Mouse (Mus musculus): ENCODE data around the gene 3830417A13Rik. TPM values are rescaled to one million over a fixed set of nuclear protein-coding genes. Genes with fewer than 3 reads are reported as not detected.

3830417A13Rik gene
- not detected for total RNA-seq (2021)
- polyA plus RNA-seq (2012; rRNA removed), result not detected in 2 replicates
- long read RNA-seq, result 0 reads

DNA sequence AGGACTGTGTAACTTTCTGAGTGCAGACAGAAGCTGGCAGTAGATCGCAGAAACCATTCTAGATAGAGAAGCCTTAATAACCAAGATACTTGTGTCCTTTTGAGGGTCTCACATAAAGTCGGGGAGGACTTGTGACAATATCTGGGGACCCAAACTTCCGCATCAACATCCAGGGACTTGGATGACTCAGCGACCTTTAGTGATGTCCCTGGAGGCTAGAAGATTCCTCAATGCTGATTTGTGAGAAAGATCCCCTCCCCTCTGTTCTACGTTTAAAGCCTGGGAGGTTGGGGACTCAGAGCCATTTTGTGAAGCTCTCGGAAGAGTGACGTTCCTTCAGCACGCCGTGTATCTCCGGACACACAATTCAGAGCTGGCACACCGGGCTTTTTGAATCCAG lies at the start of gene 3830417A13Rik:
Gene 3830417A13Rik (plus strand): TSS at position 301 of the 400 bp plus-strand sequence.
- Histone ChIP-seq H3K27ac (no peak within 1 kb of the TSS), H3K4me3 (no peak within 1 kb of the TSS), H3K79me2 (replicated peaks; ENCODE audit: control insufficient read depth, insufficient read depth, low read length) (no peaks in the 10 kb centered on the region), H3K27me3 (ENCODE audit: control insufficient read depth, insufficient read depth, low read length) (no peaks in the 10 kb centered on the region), H3K4me1 (ENCODE audit: control insufficient read depth, insufficient read depth, low read length) (no peaks in the 10 kb centered on the region), H3K36me3 (ENCODE audit: control insufficient read depth, insufficient read depth, low read length) (no peaks in the 10 kb centered on the region), H3K9ac (ENCODE audit: low read depth, low read length) (no peak within 1 kb of the TSS)
- DNase-seq, result no peak
- WGBS, result 79% methylated on average over 11 of the region's 11 CpGs
- TF ChIP-seq POLR2A (IDR thresholded peaks at IDR 0.05; ENCODE audit: insufficient read depth, low read depth, low read length) (no peak), EP300 (IDR thresholded peaks at IDR 0.05; ENCODE audit: insufficient read depth, low read depth, low read length) (no peak), CTCF (IDR thresholded peaks at IDR 0.05) (no peak)
- intact Hi-C loops (cut with DNase I), result no loop called here

DNA sequence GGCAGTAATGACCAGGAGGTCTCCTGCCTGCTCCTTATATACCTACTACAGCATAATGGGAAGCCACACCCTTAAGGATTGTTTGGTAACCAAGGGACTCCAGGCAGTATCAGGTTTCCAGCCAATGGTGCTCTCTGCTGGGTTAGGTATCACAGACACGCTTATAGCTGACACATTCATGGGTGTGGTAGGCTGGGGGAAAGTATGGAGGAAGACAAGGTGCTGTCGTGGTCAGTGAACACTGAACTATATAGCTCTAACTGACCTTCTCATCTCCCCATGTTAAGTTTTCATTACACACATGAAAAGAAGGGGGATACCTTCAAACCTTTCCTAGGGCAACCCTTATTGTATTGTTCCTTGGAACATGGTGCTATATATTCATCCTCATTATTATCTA lies 21.2 kb upstream of the 3830417A13Rik start, which contains the start of gene Gm6760:
Gene Gm6760 (minus strand): TSS at position 101 of the 400 bp plus-strand sequence.
- TF ChIP-seq EP300 (IDR thresholded peaks at IDR 0.05; ENCODE audit: insufficient read depth, low read depth, low read length) (no peak), POLR2A (IDR thresholded peaks at IDR 0.05; ENCODE audit: insufficient read depth, low read depth, low read length) (no peak), CTCF (IDR thresholded peaks at IDR 0.05) (no peak)
- H3K79me2 ChIP-seq (replicated peaks; ENCODE audit: control insufficient read depth, insufficient read depth, low read length), result no peaks in the 10 kb centered on the region
- DNase-seq, result no peak
- WGBS, result 63% methylated on average over 2 of the region's 2 CpGs
- no peak within 1 kb of the TSS for H3K4me3 ChIP-seq
- intact Hi-C loops (cut with DNase I), result no loop called here
- H3K27me3 ChIP-seq (ENCODE audit: control insufficient read depth, insufficient read depth, low read length), result no peaks in the 10 kb centered on the region
- H3K9ac ChIP-seq (ENCODE audit: low read depth, low read length), result no peak within 1 kb of the TSS
- no peaks in the 10 kb centered on the region for H3K36me3 ChIP-seq (ENCODE audit: control insufficient read depth, insufficient read depth, low read length)
- H3K4me1 ChIP-seq (ENCODE audit: control insufficient read depth, insufficient read depth, low read length), result no peaks in the 10 kb centered on the region
- H3K27ac ChIP-seq, result no peak within 1 kb of the TSS

- Histone ChIP-seq H3K9ac (ENCODE audit: low read depth, low read length) (no peak overlapping the region), H3K27me3 (ENCODE audit: control insufficient read depth, insufficient read depth, low read length) (no peaks in the 10 kb centered on the region), H3K27ac (no peak overlapping the region), H3K36me3 (ENCODE audit: control insufficient read depth, insufficient read depth, low read length) (no peaks in the 10 kb centered on the region), H3K4me1 (ENCODE audit: control insufficient read depth, insufficient read depth, low read length) (no peaks in the 10 kb centered on the region), H3K79me2 (replicated peaks; ENCODE audit: control insufficient read depth, insufficient read depth, low read length) (no peaks in the 10 kb centered on the region), H3K4me3 (no peak overlapping the region)
- TF ChIP-seq EP300 (IDR thresholded peaks at IDR 0.05; ENCODE audit: insufficient read depth, low read depth, low read length) (no peak), POLR2A (IDR thresholded peaks at IDR 0.05; ENCODE audit: insufficient read depth, low read depth, low read length) (no peak)
- DNase-seq, result no peak
- intact Hi-C loops (cut with DNase I), result no loop called here
Measured at GRCm38 (mm10) chrX:64181246-64181645, 7.9 kb downstream of the 3830417A13Rik start.

Other genes starting within 250 kb of the 3830417A13Rik start
- gene Gm6760, start 21.4 kb upstream of the 3830417A13Rik start, total RNA-seq (2021), result not detected
- not detected in 2 replicates for gene Gm6760, start 21.4 kb upstream of the 3830417A13Rik start, polyA plus RNA-seq (2012; rRNA removed)
- under 1 TPM; 0.76 to 0.98 TPM for gene Slitrk4, start 103.4 kb downstream of the 3830417A13Rik start, total RNA-seq (2021)
- gene Slitrk4, start 103.4 kb downstream of the 3830417A13Rik start, polyA plus RNA-seq (2012; rRNA removed), result 0.18 and 0.29 TPM in 2 replicates

Data from heart, adult 2 months (tissue).